Mouse (Mus musculus) left cerebral cortex, adult 9 months (tissue): Measurements from ENCODE around the gene Fam208b.
"Not testable (repeated sequence)": the region's sequence is repeated elsewhere in the genome, so short reads cannot be mapped to it uniquely, and the experiment has no call there.

Experiments used
- DNase-seq, 2 experiments: peaks; one replicate each; pipeline ENCODE4 v3.0.0; 2022; ENCODE audit warnings: low spot score in 2 of 2

Fam208b gene

GRCm38 (mm10) chr13:3563130-3563529, 47.8 kb downstream of the Fam208b start:
- no peak for DNase-seq

GRCm38 (mm10) chr13:3547856-3548255, 63.1 kb downstream of the Fam208b start:
- DNase-seq, result no peak

- no peak for DNase-seq
Observed at GRCm38 (mm10) chr13:3547410-3547809, 63.5 kb downstream of the Fam208b start.

- no peak for DNase-seq
Observed at GRCm38 (mm10) chr13:3544925-3545324, 66.0 kb downstream of the Fam208b start.

- DNase-seq, result no peak
Observed at GRCm38 (mm10) chr13:3544077-3544874, 66.6 kb downstream of the Fam208b start.

GRCm38 (mm10) chr13:3541159-3541782, 69.6 kb downstream of the Fam208b start:
- DNase-seq, result no peak

GRCm38 (mm10) chr13:3540166-3540565, 70.7 kb downstream of the Fam208b start:
- DNase-seq, result no peak

- no peak for DNase-seq
Observed at GRCm38 (mm10) chr13:3538969-3539562, 71.8 kb downstream of the Fam208b start.

- DNase-seq, result peak; percentile 42 to 66
Observed at GRCm38 (mm10) chr13:3538223-3538968, 72.5 kb downstream of the Fam208b start.

- DNase-seq, result peak; percentile 78 to 94
Observed at GRCm38 (mm10) chr13:3537594-3538222, 73.2 kb downstream of the Fam208b start, which contains the start of gene Gdi2. Gene Gdi2 (plus strand): TSS chr13:3538063.

- DNase-seq, result no peak
Observed at GRCm38 (mm10) chr13:3534146-3534545, 76.8 kb downstream of the Fam208b start.

- no peak for DNase-seq
Observed at GRCm38 (mm10) chr13:3532451-3532850, 78.5 kb downstream of the Fam208b start.

- DNase-seq, result no peak
Observed at GRCm38 (mm10) chr13:3531692-3532320, 79.1 kb downstream of the Fam208b start.

- DNase-seq, result not testable (repeated sequence)
Observed at GRCm38 (mm10) chr13:3531176-3531575, 79.7 kb downstream of the Fam208b start.

GRCm38 (mm10) chr13:3530451-3530850, 80.5 kb downstream of the Fam208b start:
- no peak for DNase-seq

- DNase-seq, result no peak
Observed at GRCm38 (mm10) chr13:3526328-3526727, 84.6 kb downstream of the Fam208b start.

GRCm38 (mm10) chr13:3525611-3526051, 85.3 kb downstream of the Fam208b start:
- DNase-seq, result no peak

- no peak for DNase-seq
Observed at GRCm38 (mm10) chr13:3523946-3524345, 87.0 kb downstream of the Fam208b start.

GRCm38 (mm10) chr13:3523459-3523858, 87.4 kb downstream of the Fam208b start:
- no peak for DNase-seq

GRCm38 (mm10) chr13:3519994-3520393, 90.9 kb downstream of the Fam208b start:
- DNase-seq, result not testable (repeated sequence)

GRCm38 (mm10) chr13:3519357-3519756, 91.6 kb downstream of the Fam208b start:
- DNase-seq, result not testable (repeated sequence)
